Mouse (Mus musculus) liver, adult 2 months (tissue): ENCODE data around the gene Gm10226.

ENCODE experiments used
- CTCF ChIP-seq: fragments of 200-500 bp; IDR thresholded peaks from 2 replicates; pipeline ENCODE4 v1.5.1; 2011; ENCODE audit warnings: low read depth, low read length, control low read depth
- POLR2A ChIP-seq: fragments of 200-500 bp; IDR thresholded peaks from 2 replicates; pipeline ENCODE4 v1.6.1; 2011; ENCODE audit warnings: low read length, control low read depth; ENCODE audit not compliant: insufficient read depth; ENCODE audit errors: extremely low read depth

- TF ChIP-seq CTCF (no peak), POLR2A (no peak)
Measured at GRCm38 (mm10) chr17:21733049-21733448, 41.4 kb downstream of the Gm10226 start.
